Mouse (Mus musculus) stomach, postnatal 0 days (tissue): ENCODE measurements around the gene Dbn1.

Source experiments
- CTCF ChIP-seq: IDR thresholded peaks from 2 replicates; pipeline ENCODE4 v1.5.1; 2016; ENCODE audit warnings: antibody characterized with exemption, low read depth, mild to moderate bottlenecking, moderate library complexity
- EP300 ChIP-seq: optimal IDR thresholded peaks from 2 replicates; pipeline ENCODE3; 2016; ENCODE audit warnings: antibody characterized with exemption

- no peak for TF ChIP-seq CTCF
- TF ChIP-seq EP300 = no peak
Measured at GRCm38 (mm10) chr13:55523278-55523677, 35.4 kb upstream of the Dbn1 start.
